Mouse (Mus musculus): ENCODE data around the gene Cyp1a2.
"Not testable (repeated sequence)": the region's sequence is repeated elsewhere in the genome, so short reads cannot be mapped to it uniquely, and the experiment has no call there.

Cyp1a2 gene

GRCm38 (mm10) chr9:57683520-57683919, at the start of gene Cyp1a2:
Cyp1a2 (minus strand) TSS chr9:57683703.
- H3K27me3 ChIP-seq (ENCODE audit: control insufficient read depth, insufficient read depth, low read length, poor library complexity, severe bottlenecking) = no peaks in the 10 kb centered on the region
- H3K36me3 ChIP-seq (ENCODE audit: control insufficient read depth, insufficient read depth, low read length, poor library complexity, severe bottlenecking) = no peaks in the 10 kb centered on the region
- no peak for DNase-seq (ENCODE audit: low read depth, low spot score)

GRCm38 (mm10) chr9:57728312-57728711, 44.8 kb upstream of the Cyp1a2 start:
- H3K27me3 ChIP-seq (ENCODE audit: control insufficient read depth, insufficient read depth, low read length, poor library complexity, severe bottlenecking) = no peaks in the 10 kb centered on the region
- peak; percentile 44 for DNase-seq (ENCODE audit: low read depth, low spot score)
- peaks cover 6% of the 10 kb centered on the region for H3K36me3 ChIP-seq (ENCODE audit: control insufficient read depth, insufficient read depth, low read length, poor library complexity, severe bottlenecking)

- H3K27me3 ChIP-seq (ENCODE audit: control insufficient read depth, insufficient read depth, low read length, poor library complexity, severe bottlenecking) = no peaks in the 10 kb centered on the region
- DNase-seq (ENCODE audit: low read depth, low spot score) = no peak
- peaks cover 10% of the 10 kb centered on the region for H3K36me3 ChIP-seq (ENCODE audit: control insufficient read depth, insufficient read depth, low read length, poor library complexity, severe bottlenecking)
Observed at GRCm38 (mm10) chr9:57724701-57725100, 41.2 kb upstream of the Cyp1a2 start.

- H3K27me3 ChIP-seq (ENCODE audit: control insufficient read depth, insufficient read depth, low read length, poor library complexity, severe bottlenecking) = no peaks in the 10 kb centered on the region
- DNase-seq (ENCODE audit: low read depth, low spot score) = no peak
- H3K36me3 ChIP-seq (ENCODE audit: control insufficient read depth, insufficient read depth, low read length, poor library complexity, severe bottlenecking) = peaks cover 8% of the 10 kb centered on the region
Observed at GRCm38 (mm10) chr9:57723796-57724195, 40.3 kb upstream of the Cyp1a2 start.

GRCm38 (mm10) chr9:57723315-57723715, 39.8 kb upstream of the Cyp1a2 start:
- DNase-seq (ENCODE audit: low read depth, low spot score) = peak; percentile 15
- Histone ChIP-seq H3K27me3 (ENCODE audit: control insufficient read depth, insufficient read depth, low read length, poor library complexity, severe bottlenecking) (no peaks in the 10 kb centered on the region), H3K36me3 (ENCODE audit: control insufficient read depth, insufficient read depth, low read length, poor library complexity, severe bottlenecking) (peaks cover 8% of the 10 kb centered on the region)

GRCm38 (mm10) chr9:57722371-57722770, 38.9 kb upstream of the Cyp1a2 start:
- peaks cover 10% of the 10 kb centered on the region for H3K36me3 ChIP-seq (ENCODE audit: control insufficient read depth, insufficient read depth, low read length, poor library complexity, severe bottlenecking)
- DNase-seq (ENCODE audit: low read depth, low spot score) = no peak
- no peaks in the 10 kb centered on the region for H3K27me3 ChIP-seq (ENCODE audit: control insufficient read depth, insufficient read depth, low read length, poor library complexity, severe bottlenecking)

- Histone ChIP-seq H3K36me3 (ENCODE audit: control insufficient read depth, insufficient read depth, low read length, poor library complexity, severe bottlenecking) (peaks cover 20% of the 10 kb centered on the region), H3K27me3 (ENCODE audit: control insufficient read depth, insufficient read depth, low read length, poor library complexity, severe bottlenecking) (no peaks in the 10 kb centered on the region)
- no peak for DNase-seq (ENCODE audit: low read depth, low spot score)
Observed at GRCm38 (mm10) chr9:57720736-57721135, 37.2 kb upstream of the Cyp1a2 start.

- peaks cover 32% of the 10 kb centered on the region for H3K36me3 ChIP-seq (ENCODE audit: control insufficient read depth, insufficient read depth, low read length, poor library complexity, severe bottlenecking)
- DNase-seq (ENCODE audit: low read depth, low spot score) = no peak
- no peaks in the 10 kb centered on the region for H3K27me3 ChIP-seq (ENCODE audit: control insufficient read depth, insufficient read depth, low read length, poor library complexity, severe bottlenecking)
Observed at GRCm38 (mm10) chr9:57718408-57718807, 34.9 kb upstream of the Cyp1a2 start.

- peaks cover 24% of the 10 kb centered on the region for H3K36me3 ChIP-seq (ENCODE audit: control insufficient read depth, insufficient read depth, low read length, poor library complexity, severe bottlenecking)
- H3K27me3 ChIP-seq (ENCODE audit: control insufficient read depth, insufficient read depth, low read length, poor library complexity, severe bottlenecking) = no peaks in the 10 kb centered on the region
- DNase-seq (ENCODE audit: low read depth, low spot score) = peak; percentile 31
Observed at GRCm38 (mm10) chr9:57712194-57712593, 28.7 kb upstream of the Cyp1a2 start.

- not testable (repeated sequence) for H3K27me3 ChIP-seq (ENCODE audit: control insufficient read depth, insufficient read depth, low read length, poor library complexity, severe bottlenecking); DNase-seq (ENCODE audit: low read depth, low spot score)
- peaks cover 12% of the 10 kb centered on the region for H3K36me3 ChIP-seq (ENCODE audit: control insufficient read depth, insufficient read depth, low read length, poor library complexity, severe bottlenecking)
Observed at GRCm38 (mm10) chr9:57710214-57710613, 26.7 kb upstream of the Cyp1a2 start.

- peaks cover 4% of the 10 kb centered on the region for H3K36me3 ChIP-seq (ENCODE audit: control insufficient read depth, insufficient read depth, low read length, poor library complexity, severe bottlenecking)
- H3K27me3 ChIP-seq (ENCODE audit: control insufficient read depth, insufficient read depth, low read length, poor library complexity, severe bottlenecking) = no peaks in the 10 kb centered on the region
- no peak for DNase-seq (ENCODE audit: low read depth, low spot score)
Observed at GRCm38 (mm10) chr9:57708720-57709274, 25.3 kb upstream of the Cyp1a2 start.

- no peaks in the 10 kb centered on the region for H3K27me3 ChIP-seq (ENCODE audit: control insufficient read depth, insufficient read depth, low read length, poor library complexity, severe bottlenecking)
- DNase-seq (ENCODE audit: low read depth, low spot score) = peak; percentile 89
Observed at GRCm38 (mm10) chr9:57708068-57708719, 24.7 kb upstream of the Cyp1a2 start, which contains the start of gene Edc3. Edc3 (plus strand) TSS chr9:57708540.

GRCm38 (mm10) chr9:57706496-57706895, 23.0 kb upstream of the Cyp1a2 start:
- no peak for DNase-seq (ENCODE audit: low read depth, low spot score)
- Histone ChIP-seq H3K27me3 (ENCODE audit: control insufficient read depth, insufficient read depth, low read length, poor library complexity, severe bottlenecking) (no peaks in the 10 kb centered on the region), H3K36me3 (ENCODE audit: control insufficient read depth, insufficient read depth, low read length, poor library complexity, severe bottlenecking) (no peaks in the 10 kb centered on the region)

More at GRCm38 (mm10) chr9:57708068-57708719, 24.7 kb upstream of the Cyp1a2 start, which contains the start of gene Edc3:
- H3K36me3 ChIP-seq (ENCODE audit: control insufficient read depth, insufficient read depth, low read length, poor library complexity, severe bottlenecking) = peaks cover under 1% of the 10 kb centered on the region; the same call in 1 of the 2 replicates

GRCm38 (mm10) chr9:57698466-57699150, 15.1 kb upstream of the Cyp1a2 start:
- H3K27me3 ChIP-seq (ENCODE audit: control insufficient read depth, insufficient read depth, low read length, poor library complexity, severe bottlenecking) = no peaks in the 10 kb centered on the region
- DNase-seq (ENCODE audit: low read depth, low spot score) = no peak
- no peaks in the 10 kb centered on the region for H3K36me3 ChIP-seq (ENCODE audit: control insufficient read depth, insufficient read depth, low read length, poor library complexity, severe bottlenecking)

- H3K36me3 ChIP-seq (ENCODE audit: control insufficient read depth, insufficient read depth, low read length, poor library complexity, severe bottlenecking) = no peaks in the 10 kb centered on the region
- no peaks in the 10 kb centered on the region; the same call in 1 of the 2 replicates for H3K27me3 ChIP-seq (ENCODE audit: control insufficient read depth, insufficient read depth, low read length, poor library complexity, severe bottlenecking)
- DNase-seq (ENCODE audit: low read depth, low spot score) = no peak
Observed at GRCm38 (mm10) chr9:57697380-57697779, 13.9 kb upstream of the Cyp1a2 start.

Data from splenic B cell, adult 2 months (primary cell).